Mouse (Mus musculus) intestine, embryonic 14.5 days (tissue): ENCODE data around the gene Defa23. TPM values are rescaled to one million over a fixed set of nuclear protein-coding genes. Genes with fewer than 3 reads are reported as not detected.
A peak's percentile ranks its signal among the peaks of the same experiment; 100 is the strongest.
"Not testable (repeated sequence)": the region's sequence is repeated elsewhere in the genome, so short reads cannot be mapped to it uniquely, and the experiment has no call there.

Experiments used
- ATAC-seq: fragments of 200-750 bp; cut with Nextera tagmentation; replicated peaks from 2 replicates; pipeline ENCODE4 v1.8.0; 2017; ENCODE audit warnings: low read depth, moderate number of reproducible peaks, moderate TSS enrichment, moderate library complexity; ENCODE audit not compliant: low FRiP score, low TSS enrichment
- DNase-seq: peaks from one replicate; pipeline ENCODE4 v3.0.0-alpha.2; 2018; ENCODE audit warnings: low spot score
- H3K27ac ChIP-seq: fragments of 300-500 bp; sonication (generic); 2 replicates; pipeline ENCODE4 v1.5.1; 2014; ENCODE audit warnings: low read depth, mild to moderate bottlenecking, control low read depth
- H3K27me3 ChIP-seq: fragments of 300-500 bp; sonication (generic); replicated peaks from 2 replicates; pipeline ENCODE4 v1.6.1; 2014; ENCODE audit warnings: low read length, control low read depth; ENCODE audit not compliant: control insufficient read depth, insufficient read depth
- H3K36me3 ChIP-seq: fragments of 300-500 bp; sonication (generic); 2 replicates; pipeline ENCODE4 v1.6.1; 2014; ENCODE audit warnings: low read length, control low read depth; ENCODE audit not compliant: control insufficient read depth, insufficient read depth
- H3K4me1 ChIP-seq: fragments of 300-500 bp; sonication (generic); replicated peaks from 2 replicates; pipeline ENCODE4 v1.6.1; 2014; ENCODE audit warnings: low read length, control low read depth, mixed read lengths; ENCODE audit not compliant: control insufficient read depth, insufficient read depth
- H3K4me2 ChIP-seq: fragments of 300-500 bp; sonication (generic); 2 replicates; pipeline ENCODE4 v1.6.1; 2014; ENCODE audit warnings: low read length
- H3K4me3 ChIP-seq: fragments of 300-500 bp; sonication (generic); 2 replicates; pipeline ENCODE4 v1.5.1; 2014; ENCODE audit warnings: low read depth, low read length, control low read depth, mixed read lengths
- H3K9ac ChIP-seq: fragments of 300-500 bp; sonication (generic); 2 replicates; pipeline ENCODE4 v1.6.1; 2014; ENCODE audit warnings: mild to moderate bottlenecking, low read length
- H3K9me3 ChIP-seq: fragments of 300-500 bp; sonication (generic); 2 replicates; pipeline ENCODE4 v1.6.1; 2016; ENCODE audit warnings: low read length, control low read depth; ENCODE audit not compliant: control insufficient read depth
- WGBS: fragments of 180-500 bp; shearing (Covaris S2); extraction: QIAGEN DNeasy Blood & Tissue Kit; methylation state at CpG from one replicate; pipeline ENCODE4 v1.1.7; 2014; 5-methylcytosine and 5-hydroxymethylcytosine counted together
- polyA plus RNA-seq: library from polyadenylated mRNA; unstranded; fragments of >200 nt; fragmentation: Nextera tagmentation; extraction: Ambion mirVana; gene quantifications from 2 replicates; pipeline ENCODE4 v1.2.1, GENCODE M21; 2014

Defa23 gene
- polyA plus RNA-seq = 0.52 TPM in 1 of 2 replicates, not detected in the other

DNA sequence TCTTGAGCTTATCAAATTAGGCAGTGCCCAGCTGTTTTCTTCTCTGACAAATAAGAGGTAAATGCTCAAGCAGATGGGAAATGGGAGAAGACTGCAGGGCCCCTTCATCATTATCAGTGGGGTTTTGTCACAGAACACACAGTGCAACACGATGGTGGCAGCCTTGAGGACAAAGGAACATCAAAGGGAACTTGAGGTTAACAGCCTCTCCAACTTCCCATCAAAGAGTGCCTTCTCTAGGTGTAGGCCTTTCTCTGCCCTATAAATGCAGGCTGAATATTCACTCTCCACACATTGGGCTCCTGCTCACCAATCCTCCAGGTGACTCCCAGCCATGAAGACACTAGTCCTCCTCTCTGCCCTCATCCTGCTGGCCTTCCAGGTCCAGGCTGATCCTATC is at the start of gene Defa23:
Gene Defa23, plus strand, starts transcription at position 301 of the 400 bp plus-strand sequence.
- no CpG with 5 or more reads among the region's 1 CpGs for WGBS
- H3K36me3 ChIP-seq, H3K4me2 ChIP-seq, H3K4me3 ChIP-seq, H3K9me3 ChIP-seq, H3K27me3 ChIP-seq, ATAC-seq, H3K4me1 ChIP-seq, H3K27ac ChIP-seq, DNase-seq, H3K9ac ChIP-seq: not testable (repeated sequence)

- Histone ChIP-seq H3K4me3 (no peak overlapping the region), H3K27ac (no peak overlapping the region), H3K9me3 (peaks cover 5% of the 10 kb centered on the region; the same call in 1 of the 2 replicates), H3K36me3 (no peaks in the 10 kb centered on the region), H3K27me3 (no peaks in the 10 kb centered on the region), H3K4me2 (no peak overlapping the region), H3K9ac (no peak overlapping the region), H3K4me1 (no peaks in the 10 kb centered on the region)
- ATAC-seq (no peak), DNase-seq (no peak)
- whole genome bisulfite sequencing = 27% methylated on average over 1 of the region's 1 CpGs
These were observed 48.0 kb upstream of the Defa23 start for GRCm38 (mm10) chr8:21006801-21007200.

DNA sequence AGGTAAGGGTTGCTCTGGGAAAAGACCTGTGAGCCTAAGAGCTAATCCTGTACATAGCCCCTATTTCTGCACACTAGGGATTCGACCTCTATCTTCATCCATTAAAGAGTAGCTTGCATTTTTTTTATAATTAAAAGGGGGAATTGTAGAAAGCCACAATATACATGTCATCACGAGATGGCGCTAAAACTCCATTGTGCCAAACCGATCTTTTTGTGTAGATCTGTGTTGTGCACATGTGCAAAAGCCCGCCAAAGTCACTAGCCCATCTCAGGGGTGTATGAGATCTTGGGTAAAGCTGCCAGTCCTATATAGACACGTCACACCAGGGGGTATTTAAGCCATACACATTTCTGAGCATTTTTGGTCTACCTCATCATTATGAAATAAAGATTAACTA is 46.3 kb upstream of the Defa23 start:
- not testable (repeated sequence) for H3K9me3 ChIP-seq, H3K9ac ChIP-seq, H3K27ac ChIP-seq, H3K27me3 ChIP-seq, H3K4me1 ChIP-seq, H3K4me3 ChIP-seq, ATAC-seq, H3K4me2 ChIP-seq, H3K36me3 ChIP-seq, DNase-seq
- 52% methylated on average over 6 of the region's 6 CpGs for WGBS

- H3K9ac ChIP-seq, H3K4me3 ChIP-seq, ATAC-seq, H3K36me3 ChIP-seq, H3K9me3 ChIP-seq, H3K27ac ChIP-seq, H3K27me3 ChIP-seq, H3K4me2 ChIP-seq, DNase-seq, H3K4me1 ChIP-seq: not testable (repeated sequence)
- WGBS = 68% methylated on average over 1 of the region's 1 CpGs
These were observed 44.3 kb upstream of the Defa23 start for GRCm38 (mm10) chr8:21010548-21010947.

DNA sequence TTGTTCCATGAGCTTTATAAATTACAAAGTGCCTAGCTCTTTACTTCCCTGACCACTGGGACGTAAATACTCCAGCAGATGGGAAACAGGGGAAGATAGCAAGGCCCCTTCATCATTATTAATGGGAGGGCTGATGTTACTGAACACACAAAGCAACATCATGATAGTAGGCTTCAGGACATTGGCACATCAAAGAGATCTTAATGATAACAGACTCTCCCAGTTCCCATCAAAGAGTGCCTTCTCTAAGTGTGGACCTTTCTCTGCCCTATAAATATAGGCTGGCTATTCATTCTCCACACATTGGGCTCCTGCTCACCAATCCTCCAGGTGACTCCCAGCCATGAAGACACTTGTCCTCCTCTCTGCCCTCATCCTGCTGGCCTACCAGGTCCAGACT is 29.6 kb upstream of the Defa23 start, which contains the start of gene Defa21:
Gene Defa21, plus strand, starts transcription at position 301 of the 400 bp plus-strand sequence.
- not testable (repeated sequence) for H3K9me3 ChIP-seq, H3K4me1 ChIP-seq, H3K9ac ChIP-seq, H3K4me3 ChIP-seq, H3K27ac ChIP-seq, DNase-seq, ATAC-seq, H3K36me3 ChIP-seq, H3K4me2 ChIP-seq, H3K27me3 ChIP-seq
- WGBS = no CpG with 5 or more reads among the region's 1 CpGs

DNA sequence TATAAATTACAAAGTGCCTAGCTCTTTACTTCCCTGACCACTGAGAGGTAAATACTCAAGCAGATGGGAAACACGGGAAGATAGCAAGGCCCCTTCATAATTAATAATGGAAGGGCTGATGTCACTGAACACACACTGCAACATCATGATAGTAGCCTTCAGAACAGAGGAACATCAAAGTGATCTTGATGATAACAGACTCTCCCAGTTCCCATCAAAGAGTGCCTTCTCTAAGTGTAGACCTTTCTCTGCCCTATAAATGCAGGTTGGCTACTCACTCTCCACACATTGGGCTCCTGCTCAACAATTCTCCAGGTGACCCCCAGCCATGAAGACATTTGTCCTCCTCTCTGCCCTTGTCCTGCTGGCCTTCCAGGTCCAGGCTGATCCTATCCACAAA is 9.9 kb downstream of the Defa23 start, which contains the start of gene Defa35:
Gene Defa35, plus strand, starts transcription at position 301 of the 400 bp plus-strand sequence.
- ATAC-seq = not testable (repeated sequence)

DNA sequence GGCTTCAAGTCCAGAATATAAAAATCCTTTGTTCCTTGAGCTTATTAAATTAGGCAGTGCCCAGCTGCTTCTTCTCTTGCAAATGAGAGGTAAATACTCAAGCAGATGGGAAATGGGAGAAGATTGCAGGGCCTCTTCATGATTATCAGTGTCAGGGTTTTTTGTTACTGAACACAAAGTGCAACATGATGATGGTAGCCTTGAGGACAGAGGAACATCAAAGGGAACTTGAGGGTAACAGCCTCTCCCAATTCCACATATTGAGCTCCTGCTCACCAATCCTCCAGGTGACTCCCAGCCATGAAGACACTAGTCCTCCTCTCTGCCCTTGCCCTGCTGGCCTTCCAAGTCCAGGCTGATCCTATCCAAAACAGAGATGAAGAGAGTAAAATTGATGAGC is 29.3 kb downstream of the Defa23 start, which contains the start of gene Defa25:
Gene Defa25, plus strand, starts transcription at position 301 of the 400 bp plus-strand sequence.
- ATAC-seq, H3K9ac ChIP-seq, H3K9me3 ChIP-seq: not testable (repeated sequence)

More for the DNA sequence above, 9.9 kb downstream of the Defa23 start, which contains the start of gene Defa35:
- not testable (repeated sequence) for H3K36me3 ChIP-seq, H3K4me3 ChIP-seq, H3K9ac ChIP-seq, H3K9me3 ChIP-seq, H3K4me1 ChIP-seq, DNase-seq, H3K27ac ChIP-seq, H3K4me2 ChIP-seq, H3K27me3 ChIP-seq
- WGBS = 68% methylated on average over 1 of the region's 1 CpGs

DNA sequence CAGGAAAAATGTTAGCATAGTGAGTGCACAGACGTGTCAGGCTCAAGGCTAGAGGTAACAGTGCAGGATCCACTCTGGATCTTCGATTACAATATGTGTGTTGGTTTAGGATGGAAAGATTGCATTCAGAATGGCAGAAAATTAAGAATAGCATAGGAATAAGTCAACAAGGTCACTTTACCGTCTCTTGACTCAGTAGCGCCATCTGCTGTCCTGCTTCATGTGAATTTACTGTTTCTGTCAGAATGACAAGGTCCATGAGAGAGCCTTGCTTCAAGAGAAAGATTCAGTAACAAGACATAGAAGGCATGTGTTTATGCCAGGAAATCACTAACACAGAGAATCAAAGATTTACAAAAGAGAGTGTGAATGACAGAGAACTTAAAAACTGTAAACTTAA is 38.3 kb downstream of the Defa23 start:
- Histone ChIP-seq H3K27me3 (no peaks in the 10 kb centered on the region), H3K4me3 (no peak overlapping the region), H3K9me3 (no peaks in the 10 kb centered on the region), H3K4me2 (no peak overlapping the region), H3K4me1 (no peaks in the 10 kb centered on the region), H3K9ac (no peak overlapping the region), H3K36me3 (no peaks in the 10 kb centered on the region), H3K27ac (no peak overlapping the region)
- 40% methylated on average over 4 of the region's 4 CpGs for WGBS
- ATAC-seq = no peak
- DNase-seq = peak; percentile 52

More for the DNA sequence above, 29.3 kb downstream of the Defa23 start, which contains the start of gene Defa25:
- not testable (repeated sequence) for H3K4me1 ChIP-seq, H3K27ac ChIP-seq, H3K4me3 ChIP-seq, DNase-seq, H3K4me2 ChIP-seq, H3K27me3 ChIP-seq, H3K36me3 ChIP-seq

- not testable (repeated sequence) for H3K9ac ChIP-seq, H3K4me2 ChIP-seq, H3K4me3 ChIP-seq, H3K27ac ChIP-seq, H3K9me3 ChIP-seq, H3K36me3 ChIP-seq, DNase-seq, H3K4me1 ChIP-seq, H3K27me3 ChIP-seq, ATAC-seq
- WGBS = no CpG with 5 or more reads among the region's 2 CpGs
These were observed 41.1 kb downstream of the Defa23 start, which contains the start of gene Gm14851 for GRCm38 (mm10) chr8:21095950-21096349. Gene Gm14851 (minus strand): TSS chr8:21096050.
